Mouse (Mus musculus) intestine, embryonic 14.5 days (tissue): ENCODE data around the gene Syngap1. TPM values are rescaled to one million over a fixed set of nuclear protein-coding genes. Genes with fewer than 3 reads are reported as not detected.

Experiments used
- ATAC-seq: fragments of 200-750 bp; cut with Nextera tagmentation; replicated peaks from 2 replicates; pipeline ENCODE4 v1.8.0; 2017; ENCODE audit warnings: low read depth, moderate number of reproducible peaks, moderate TSS enrichment, moderate library complexity; ENCODE audit not compliant: low FRiP score, low TSS enrichment
- DNase-seq: peaks from one replicate; pipeline ENCODE4 v3.0.0-alpha.2; 2018; ENCODE audit warnings: low spot score
- H3K27ac ChIP-seq: fragments of 300-500 bp; sonication (generic); 2 replicates; pipeline ENCODE4 v1.5.1; 2014; ENCODE audit warnings: low read depth, mild to moderate bottlenecking, control low read depth
- H3K27me3 ChIP-seq: fragments of 300-500 bp; sonication (generic); replicated peaks from 2 replicates; pipeline ENCODE4 v1.6.1; 2014; ENCODE audit warnings: low read length, control low read depth; ENCODE audit not compliant: control insufficient read depth, insufficient read depth
- H3K36me3 ChIP-seq: fragments of 300-500 bp; sonication (generic); 2 replicates; pipeline ENCODE4 v1.6.1; 2014; ENCODE audit warnings: low read length, control low read depth; ENCODE audit not compliant: control insufficient read depth, insufficient read depth
- H3K4me1 ChIP-seq: fragments of 300-500 bp; sonication (generic); replicated peaks from 2 replicates; pipeline ENCODE4 v1.6.1; 2014; ENCODE audit warnings: low read length, control low read depth, mixed read lengths; ENCODE audit not compliant: control insufficient read depth, insufficient read depth
- H3K4me2 ChIP-seq: fragments of 300-500 bp; sonication (generic); 2 replicates; pipeline ENCODE4 v1.6.1; 2014; ENCODE audit warnings: low read length
- H3K4me3 ChIP-seq: fragments of 300-500 bp; sonication (generic); 2 replicates; pipeline ENCODE4 v1.5.1; 2014; ENCODE audit warnings: low read depth, low read length, control low read depth, mixed read lengths
- H3K9ac ChIP-seq: fragments of 300-500 bp; sonication (generic); 2 replicates; pipeline ENCODE4 v1.6.1; 2014; ENCODE audit warnings: mild to moderate bottlenecking, low read length
- H3K9me3 ChIP-seq: fragments of 300-500 bp; sonication (generic); 2 replicates; pipeline ENCODE4 v1.6.1; 2016; ENCODE audit warnings: low read length, control low read depth; ENCODE audit not compliant: control insufficient read depth
- WGBS: fragments of 180-500 bp; shearing (Covaris S2); extraction: QIAGEN DNeasy Blood & Tissue Kit; methylation state at CpG from one replicate; pipeline ENCODE4 v1.1.7; 2014; 5-methylcytosine and 5-hydroxymethylcytosine counted together
- polyA plus RNA-seq: library from polyadenylated mRNA; unstranded; fragments of >200 nt; fragmentation: Nextera tagmentation; extraction: Ambion mirVana; gene quantifications from 2 replicates; pipeline ENCODE4 v1.2.1, GENCODE M21; 2014

The Syngap1 gene
- polyA plus RNA-seq, 1 experiment from 2014 or later, result 2.2 TPM

DNA sequence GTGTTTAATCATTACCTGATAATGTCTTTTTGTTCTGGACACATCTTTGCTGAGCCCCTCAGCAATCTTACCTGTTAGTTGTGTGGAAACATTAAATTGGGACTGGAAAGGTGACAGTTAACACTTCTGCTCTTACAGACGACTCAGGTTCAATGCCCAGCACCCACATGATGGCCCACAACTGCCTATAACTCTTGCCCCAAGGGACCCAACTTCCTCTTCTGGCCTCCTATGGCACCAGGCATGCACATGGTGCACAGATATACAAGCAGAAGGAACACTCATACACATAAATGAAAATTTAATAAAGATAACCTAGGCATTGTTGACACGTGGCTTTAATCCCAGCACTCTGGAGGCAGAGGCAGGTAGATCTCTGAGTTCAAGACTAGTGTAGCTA lies 38.4 kb downstream of the Syngap1 start:
- Histone ChIP-seq H3K4me2 (no peak overlapping the region), H3K27ac (no peak overlapping the region), H3K4me1 (peaks cover 2% of the 10 kb centered on the region; the same call in 1 of the 2 replicates), H3K9ac (no peak overlapping the region), H3K36me3 (peaks cover 49% of the 10 kb centered on the region), H3K27me3 (no peaks in the 10 kb centered on the region), H3K9me3 (no peaks in the 10 kb centered on the region), H3K4me3 (no peak overlapping the region)
- 78% methylated on average over 2 of the region's 2 CpGs for WGBS
- no peak for ATAC-seq
- DNase-seq, result no peak

- Histone ChIP-seq H3K9me3 (no peaks in the 10 kb centered on the region), H3K36me3 (peaks cover 33% of the 10 kb centered on the region), H3K4me1 (no peaks in the 10 kb centered on the region; the same call in 1 of the 2 replicates), H3K27ac (no peak overlapping the region), H3K4me2 (no peak overlapping the region), H3K9ac (no peak overlapping the region), H3K27me3 (no peaks in the 10 kb centered on the region), H3K4me3 (no peak overlapping the region)
- DNase-seq (no peak), ATAC-seq (no peak)
- 61% methylated on average over 2 of the region's 2 CpGs for WGBS
Observed at GRCm38 (mm10) chr17:26981050-26981449, 40.0 kb downstream of the Syngap1 start.

DNA sequence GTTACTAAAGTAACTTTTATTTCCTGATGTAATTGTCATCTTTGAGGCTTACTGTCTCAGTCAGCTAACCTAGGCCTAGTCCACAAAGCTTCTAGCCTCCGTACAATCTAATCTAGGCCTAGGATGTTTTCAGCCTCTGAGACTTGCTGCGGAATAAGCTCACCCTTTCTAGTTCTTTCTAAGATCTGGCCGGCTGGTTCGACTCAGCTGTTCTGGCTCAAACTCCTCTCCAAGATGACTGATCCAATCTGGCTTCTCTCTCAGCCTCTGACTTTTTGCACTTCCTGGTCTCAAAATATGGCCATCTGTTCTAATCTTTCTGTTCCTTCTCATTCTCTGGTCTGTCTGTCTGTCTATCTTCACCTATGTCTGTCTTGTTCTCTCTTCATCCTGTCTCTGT lies 42.3 kb downstream of the Syngap1 start:
- H3K27me3 ChIP-seq, result no peaks in the 10 kb centered on the region
- no peak for ATAC-seq
- no peaks in the 10 kb centered on the region for H3K9me3 ChIP-seq
- peaks cover 11% of the 10 kb centered on the region for H3K36me3 ChIP-seq
- WGBS, result 85% methylated on average over 4 of the region's 4 CpGs
- no peak overlapping the region for H3K9ac ChIP-seq
- no peak overlapping the region for H3K4me3 ChIP-seq
- no peak overlapping the region for H3K27ac ChIP-seq
- no peak overlapping the region for H3K4me2 ChIP-seq
- H3K4me1 ChIP-seq, result no peaks in the 10 kb centered on the region
- DNase-seq, result no peak

DNA sequence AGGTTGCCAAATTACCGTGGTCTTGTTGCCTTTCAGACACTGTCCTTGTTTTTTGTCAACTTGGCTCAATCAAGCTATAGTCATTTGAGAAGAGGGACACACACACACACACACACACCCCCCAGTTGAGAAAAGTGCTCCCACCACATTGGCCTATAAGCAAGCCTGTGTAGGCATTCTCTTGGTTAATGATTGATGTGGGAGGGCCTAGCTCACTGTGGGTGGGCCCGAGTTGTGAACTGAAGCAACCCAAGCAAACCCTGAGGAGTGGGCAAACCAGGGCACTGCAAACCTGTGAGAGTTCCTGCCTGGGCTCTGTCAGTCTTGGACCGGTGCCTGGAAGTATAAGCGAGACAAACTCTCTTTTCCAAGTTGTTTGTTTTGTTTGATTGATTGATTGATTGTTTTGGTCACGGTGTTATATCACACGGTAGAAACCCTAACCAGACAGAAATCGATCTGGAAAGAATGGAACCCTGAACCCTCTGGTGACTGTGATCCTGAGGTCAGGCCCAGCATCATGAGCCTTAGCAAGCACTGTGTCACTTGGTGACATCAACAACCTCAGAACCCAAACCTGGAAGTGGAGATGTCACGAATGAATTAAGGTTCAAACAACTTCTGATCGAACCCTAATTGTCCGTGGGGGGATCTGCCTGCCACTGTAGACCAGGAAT lies 44.6 kb downstream of the Syngap1 start:
- ATAC-seq, result no peak
- H3K4me3 ChIP-seq, result no peak overlapping the region
- 67% methylated on average over 10 of the region's 10 CpGs for WGBS

DNA sequence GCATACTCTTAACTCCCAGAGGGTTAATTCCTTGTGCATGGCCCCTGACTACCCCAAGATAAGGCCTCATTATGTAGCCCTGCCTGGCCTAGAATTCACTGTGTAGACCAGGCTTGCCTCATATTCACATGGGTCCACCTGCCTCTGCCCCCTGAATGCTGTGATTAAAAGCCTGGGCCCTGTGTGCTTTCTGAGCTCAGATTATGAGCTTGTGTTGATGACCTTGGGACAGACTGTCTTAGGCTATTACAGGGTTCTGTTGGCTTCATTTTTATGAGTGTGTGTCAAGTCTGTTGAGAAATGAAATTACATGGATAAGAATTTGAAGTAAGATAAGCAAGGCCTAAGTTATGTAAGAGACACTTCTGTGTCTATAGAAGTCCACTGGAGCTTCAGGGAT lies 49.5 kb downstream of the Syngap1 start:
- Histone ChIP-seq H3K4me2 (no peak overlapping the region), H3K27ac (no peak overlapping the region), H3K27me3 (no peaks in the 10 kb centered on the region), H3K36me3 (no peaks in the 10 kb centered on the region), H3K4me1 (no peaks in the 10 kb centered on the region), H3K4me3 (no peak overlapping the region), H3K9me3 (no peaks in the 10 kb centered on the region), H3K9ac (no peak overlapping the region)
- DNase-seq (no peak), ATAC-seq (no peak)

More for the DNA sequence above, 44.6 kb downstream of the Syngap1 start:
- H3K9ac ChIP-seq, result no peak overlapping the region
- no peaks in the 10 kb centered on the region for H3K27me3 ChIP-seq
- no peaks in the 10 kb centered on the region for H3K36me3 ChIP-seq
- H3K4me2 ChIP-seq, result no peak overlapping the region
- no peaks in the 10 kb centered on the region for H3K9me3 ChIP-seq
- H3K27ac ChIP-seq, result no peak overlapping the region
- no peaks in the 10 kb centered on the region for H3K4me1 ChIP-seq
- DNase-seq, result no peak

- DNase-seq (no peak), ATAC-seq (no peak)
- WGBS, result 65% methylated on average over 14 of the region's 14 CpGs
- Histone ChIP-seq H3K4me2 (no peak overlapping the region), H3K4me3 (no peak overlapping the region), H3K4me1 (no peaks in the 10 kb centered on the region), H3K27me3 (no peaks in the 10 kb centered on the region), H3K36me3 (no peaks in the 10 kb centered on the region), H3K27ac (no peak overlapping the region), H3K9me3 (no peaks in the 10 kb centered on the region), H3K9ac (no peak overlapping the region)
Observed at GRCm38 (mm10) chr17:26994410-26994809, 53.4 kb downstream of the Syngap1 start.

DNA sequence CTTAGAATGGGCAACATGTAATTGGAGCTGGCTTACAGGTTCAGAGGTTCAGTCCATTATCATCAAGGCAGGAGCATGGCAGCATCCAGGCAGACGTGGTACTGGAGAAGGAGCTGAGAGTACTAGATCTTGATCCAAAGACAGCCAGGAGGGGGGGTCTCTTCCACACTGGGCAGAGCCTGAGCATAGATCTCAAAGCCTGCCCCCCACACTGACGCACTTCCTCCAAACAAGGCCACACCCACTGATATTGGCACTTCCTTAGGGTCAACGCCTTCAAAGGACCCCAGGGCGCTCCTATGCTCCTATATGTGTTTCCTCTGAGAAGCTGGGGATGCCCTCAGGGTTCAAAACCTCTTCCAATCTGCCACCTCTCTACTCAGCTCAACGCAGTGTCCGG lies 54.0 kb downstream of the Syngap1 start:
- no peak overlapping the region for H3K27ac ChIP-seq
- ATAC-seq (no peak), DNase-seq (no peak)
- H3K4me2 ChIP-seq, result no peak overlapping the region
- H3K4me3 ChIP-seq, result no peak overlapping the region
- no peaks in the 10 kb centered on the region for H3K27me3 ChIP-seq
- 76% methylated on average over 6 of the region's 6 CpGs for whole genome bisulfite sequencing
- no peaks in the 10 kb centered on the region for H3K36me3 ChIP-seq
- H3K9me3 ChIP-seq, result no peaks in the 10 kb centered on the region
- H3K9ac ChIP-seq, result no peak overlapping the region
- no peaks in the 10 kb centered on the region for H3K4me1 ChIP-seq

- ATAC-seq (no peak), DNase-seq (no peak)
- H3K4me3 ChIP-seq, result no peak overlapping the region
- no peaks in the 10 kb centered on the region for H3K4me1 ChIP-seq
- no peak overlapping the region for H3K9ac ChIP-seq
- no peak overlapping the region for H3K4me2 ChIP-seq
- H3K36me3 ChIP-seq, result no peaks in the 10 kb centered on the region
- no peaks in the 10 kb centered on the region for H3K27me3 ChIP-seq
- no peaks in the 10 kb centered on the region for H3K9me3 ChIP-seq
- no peak overlapping the region for H3K27ac ChIP-seq
- WGBS, result 74% methylated on average over 8 of the region's 8 CpGs
Observed at GRCm38 (mm10) chr17:26995562-26995961, 54.5 kb downstream of the Syngap1 start.

DNA sequence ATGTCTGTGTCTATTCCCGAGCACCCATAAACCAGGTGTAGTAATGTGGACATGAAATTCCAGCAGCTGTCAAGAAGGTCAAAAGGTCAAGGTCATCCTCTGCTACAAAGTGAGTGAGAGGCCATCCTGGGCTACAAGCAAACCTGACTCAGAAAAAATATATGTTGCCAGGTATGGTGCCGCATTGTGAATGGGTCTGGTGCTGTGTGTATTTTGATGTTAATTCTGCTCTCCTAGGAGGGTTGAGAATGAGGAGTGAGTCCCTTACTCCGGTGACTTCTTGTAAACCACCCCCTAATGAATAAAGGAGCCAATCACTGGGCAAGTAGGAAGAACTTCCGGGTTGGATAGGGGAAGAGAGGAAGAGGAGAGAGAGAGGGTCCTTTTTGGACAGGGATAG lies 56.6 kb downstream of the Syngap1 start:
- Histone ChIP-seq H3K9ac (no peak overlapping the region), H3K4me1 (no peaks in the 10 kb centered on the region), H3K4me2 (no peak overlapping the region), H3K9me3 (no peaks in the 10 kb centered on the region), H3K4me3 (no peak overlapping the region), H3K27me3 (no peaks in the 10 kb centered on the region), H3K27ac (no peak overlapping the region), H3K36me3 (no peaks in the 10 kb centered on the region)
- 73% methylated on average over 4 of the region's 4 CpGs for WGBS
- DNase-seq (no peak), ATAC-seq (no peak)
